Mouse (Mus musculus) forebrain, embryonic 11.5 days (tissue): ENCODE data around the gene Arpc2. TPM values are rescaled to one million over a fixed set of nuclear protein-coding genes. Genes with fewer than 3 reads are reported as not detected.

Source experiments
- ATAC-seq: fragments of 200-750 bp; cut with Nextera tagmentation; replicated peaks from 2 replicates; pipeline ENCODE4 v1.8.0; 2017; ENCODE audit warnings: moderate TSS enrichment; ENCODE audit not compliant: low FRiP score
- DNase-seq: peaks from one replicate; pipeline ENCODE4 v3.0.0-alpha.2; 2017; ENCODE audit warnings: low spot score
- H3K27ac ChIP-seq: fragments of 300-500 bp; sonication (generic); 2 replicates; pipeline ENCODE4 v1.5.1; 2014; ENCODE audit warnings: low read depth, low read length
- H3K27me3 ChIP-seq: fragments of 300-500 bp; sonication (generic); 2 replicates; pipeline ENCODE4 v1.6.1; 2014; ENCODE audit warnings: mild to moderate bottlenecking, low read length, mixed read lengths; ENCODE audit not compliant: control insufficient read depth, insufficient read depth
- H3K36me3 ChIP-seq: fragments of 300-500 bp; sonication (generic); 2 replicates; pipeline ENCODE4 v1.6.1; 2014; ENCODE audit warnings: mild to moderate bottlenecking, low read length, moderate library complexity, mixed read lengths; ENCODE audit not compliant: control insufficient read depth, insufficient read depth
- H3K4me1 ChIP-seq: fragments of 300-500 bp; sonication (generic); replicated peaks from 2 replicates; pipeline ENCODE4 v1.6.1; 2014; ENCODE audit warnings: low read length, mixed read lengths; ENCODE audit not compliant: control insufficient read depth, insufficient read depth
- H3K4me2 ChIP-seq: fragments of 300-500 bp; sonication (generic); 2 replicates; pipeline ENCODE4 v1.6.1; 2014; ENCODE audit warnings: low read depth, mild to moderate bottlenecking, low read length, moderate library complexity, mixed read lengths; ENCODE audit not compliant: severe bottlenecking
- H3K4me3 ChIP-seq: fragments of 300-500 bp; sonication (generic); 2 replicates; pipeline ENCODE4 v1.5.1; 2014; ENCODE audit warnings: low read depth, low read length
- H3K9ac ChIP-seq: fragments of 300-500 bp; sonication (generic); 2 replicates; pipeline ENCODE4 v1.6.1; 2014; ENCODE audit warnings: low read length
- H3K9me3 ChIP-seq: fragments of 300-500 bp; sonication (generic); 2 replicates; pipeline ENCODE4 v1.6.1; 2016; ENCODE audit warnings: low read length, mixed read lengths; ENCODE audit not compliant: control insufficient read depth
- WGBS: fragments of 180-500 bp; shearing (Covaris S2); extraction: QIAGEN DNeasy Blood & Tissue Kit; methylation state at CpG from one replicate; pipeline ENCODE4 v1.1.7; 2014; 5-methylcytosine and 5-hydroxymethylcytosine counted together
- polyA plus RNA-seq: library from polyadenylated mRNA; unstranded; fragments of >200 nt; fragmentation: Nextera tagmentation; extraction: Ambion mirVana; gene quantifications from 2 replicates; pipeline ENCODE4 v1.2.1, GENCODE M21; 2014

Gene Arpc2
- polyA plus RNA-seq, 1 experiment from 2014 or later: 310 TPM

DNA sequence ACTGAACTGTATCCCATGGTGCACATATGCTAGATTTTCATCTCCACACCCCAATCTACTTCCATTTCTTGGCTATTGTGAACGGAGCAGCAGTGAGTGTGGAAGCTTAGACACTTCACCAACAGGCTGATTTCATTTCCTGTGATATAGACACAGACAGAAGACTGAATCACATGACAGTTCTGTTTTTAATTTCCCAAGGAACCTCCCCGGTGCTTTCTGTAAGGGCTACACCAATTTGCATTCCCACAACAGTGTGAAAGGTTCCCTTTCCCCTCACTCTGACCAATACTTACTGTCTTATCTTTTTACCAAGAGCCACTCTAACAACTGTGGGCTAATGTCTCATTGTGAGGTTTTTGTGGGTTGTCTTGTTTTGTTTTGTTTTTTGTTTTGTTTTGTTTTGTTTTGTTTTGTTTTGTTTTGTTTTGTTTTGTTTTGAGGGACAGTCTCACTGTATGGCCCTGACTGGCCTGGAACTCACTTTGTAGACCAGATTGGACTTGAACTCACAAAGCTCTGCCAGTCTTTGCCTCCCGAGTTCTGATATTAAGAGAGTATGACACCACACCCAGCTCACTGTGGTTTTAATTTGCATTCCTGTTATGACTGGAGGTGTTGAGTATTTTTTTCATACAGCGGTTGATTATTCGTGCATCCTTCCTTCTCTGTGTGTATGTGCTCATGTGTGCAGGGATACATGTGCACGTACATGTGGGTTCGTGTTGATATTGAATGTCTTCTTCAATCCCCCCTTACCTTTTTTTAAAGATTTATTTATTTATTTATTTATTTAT lies 34.6 kb upstream of the Arpc2 start:
- Histone ChIP-seq H3K9me3 (no peaks in the 10 kb centered on the region), H3K4me3 (no peak overlapping the region), H3K36me3 (no peaks in the 10 kb centered on the region), H3K4me1 (no peaks in the 10 kb centered on the region), H3K27me3 (no peaks in the 10 kb centered on the region), H3K9ac (no peak overlapping the region), H3K27ac (no peak overlapping the region), H3K4me2 (no peak overlapping the region)
- ATAC-seq: no peak
- no peak for DNase-seq
- 86% methylated on average over 7 of the region's 7 CpGs for WGBS

DNA sequence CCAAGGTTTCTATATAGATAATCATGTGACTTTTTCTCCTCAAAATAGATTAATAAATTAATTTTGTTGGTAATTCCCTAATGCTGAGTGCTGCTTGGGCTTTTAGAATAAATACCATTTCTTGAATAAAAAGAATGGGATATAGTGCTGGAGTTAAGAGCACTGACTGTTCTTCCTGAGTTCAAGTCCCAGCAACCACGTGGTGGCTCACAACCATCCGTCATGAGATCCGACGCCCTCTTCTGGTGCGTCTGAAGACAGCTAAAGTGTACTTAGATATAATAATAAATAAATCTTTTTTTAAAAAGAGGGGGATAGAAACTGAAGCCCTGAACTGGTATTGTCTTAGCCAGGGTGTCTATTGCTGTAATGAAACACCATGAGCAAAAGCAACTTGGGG lies 32.4 kb upstream of the Arpc2 start:
- no peak for DNase-seq
- Histone ChIP-seq H3K27ac (no peak overlapping the region), H3K4me2 (no peak overlapping the region), H3K4me3 (no peak overlapping the region), H3K4me1 (no peaks in the 10 kb centered on the region), H3K27me3 (no peaks in the 10 kb centered on the region), H3K9ac (no peak overlapping the region), H3K9me3 (no peaks in the 10 kb centered on the region), H3K36me3 (no peaks in the 10 kb centered on the region)
- ATAC-seq: no peak
- 68% methylated on average over 5 of the region's 5 CpGs for WGBS

DNA sequence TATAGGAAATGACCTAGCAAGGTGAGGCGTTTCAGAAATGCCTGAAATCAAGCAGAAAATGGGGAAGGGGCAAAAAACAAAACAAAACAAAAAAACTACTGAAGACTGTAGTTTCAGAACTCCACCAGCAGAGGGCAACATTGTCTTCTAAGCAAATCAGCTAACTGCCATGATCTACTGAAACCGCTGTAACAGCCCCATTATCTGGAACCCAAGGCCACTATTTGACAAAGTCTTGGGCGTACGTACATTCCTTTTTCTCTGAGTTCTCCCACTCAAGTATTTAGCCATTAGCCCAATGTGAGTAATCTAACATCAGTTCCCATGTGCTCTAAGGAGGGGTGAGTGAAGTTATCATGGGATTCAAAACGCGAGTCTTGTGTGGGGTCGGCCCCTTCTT lies 30.0 kb upstream of the Arpc2 start:
- Histone ChIP-seq H3K27me3 (no peaks in the 10 kb centered on the region), H3K36me3 (no peaks in the 10 kb centered on the region), H3K27ac (no peak overlapping the region), H3K4me3 (no peak overlapping the region), H3K9me3 (no peaks in the 10 kb centered on the region), H3K4me1 (no peaks in the 10 kb centered on the region), H3K9ac (no peak overlapping the region), H3K4me2 (no peak overlapping the region)
- WGBS: 65% methylated on average over 7 of the region's 7 CpGs
- DNase-seq: no peak
- no peak for ATAC-seq

DNA sequence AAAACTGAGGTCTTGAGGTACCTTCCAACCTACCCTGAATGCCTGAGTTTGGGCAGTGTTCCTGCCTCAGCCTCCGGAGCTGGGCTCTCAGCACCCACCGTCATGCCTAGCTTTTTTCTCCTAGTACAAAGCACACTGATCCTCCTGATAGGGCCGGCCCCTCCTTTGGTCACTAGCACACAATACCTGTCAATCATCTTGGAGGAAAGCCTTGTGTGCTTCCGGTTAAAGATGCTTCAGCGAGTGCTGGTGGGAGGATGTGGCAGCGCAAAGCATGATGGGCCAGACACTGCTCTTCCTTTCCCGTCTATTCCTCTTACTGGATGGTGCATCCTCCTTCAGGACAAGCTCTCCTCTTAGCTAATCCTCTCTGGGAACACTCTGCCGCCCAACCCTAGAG lies 29.2 kb upstream of the Arpc2 start:
- 75% methylated on average over 8 of the region's 8 CpGs for WGBS
- no peak for ATAC-seq

DNA sequence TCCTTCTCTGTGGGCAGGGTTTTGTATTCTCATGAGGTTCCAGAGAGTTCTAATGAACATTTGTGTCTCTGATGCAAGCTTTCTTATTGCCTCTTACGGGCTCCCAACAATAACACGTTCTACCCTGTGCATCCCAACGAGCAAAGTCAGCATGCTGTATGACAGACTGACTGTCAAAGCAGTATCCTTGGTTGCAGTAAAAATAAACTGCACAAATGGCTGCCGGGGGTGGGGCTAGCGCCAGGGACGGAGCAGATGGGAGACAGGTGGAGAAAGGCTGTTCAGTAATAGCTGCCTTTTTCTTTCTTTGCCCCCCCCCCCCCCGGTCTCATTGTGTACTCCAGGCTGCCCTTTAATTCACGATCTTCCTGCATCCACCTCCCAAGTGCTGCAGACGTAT lies 28.0 kb upstream of the Arpc2 start:
- DNase-seq (no peak), ATAC-seq (no peak)
- no peak overlapping the region for H3K9ac ChIP-seq
- no peak overlapping the region for H3K4me3 ChIP-seq
- 73% methylated on average over 9 of the region's 9 CpGs for whole genome bisulfite sequencing
- no peaks in the 10 kb centered on the region for H3K4me1 ChIP-seq
- H3K4me2 ChIP-seq: no peak overlapping the region
- H3K36me3 ChIP-seq: no peaks in the 10 kb centered on the region
- no peaks in the 10 kb centered on the region for H3K9me3 ChIP-seq
- no peak overlapping the region for H3K27ac ChIP-seq
- no peaks in the 10 kb centered on the region for H3K27me3 ChIP-seq

More for the DNA sequence above, 29.2 kb upstream of the Arpc2 start:
- Histone ChIP-seq H3K27me3 (no peaks in the 10 kb centered on the region), H3K36me3 (no peaks in the 10 kb centered on the region), H3K4me3 (no peak overlapping the region), H3K9ac (no peak overlapping the region), H3K4me2 (no peak overlapping the region), H3K4me1 (no peaks in the 10 kb centered on the region), H3K9me3 (no peaks in the 10 kb centered on the region), H3K27ac (no peak overlapping the region)
- no peak for DNase-seq

DNA sequence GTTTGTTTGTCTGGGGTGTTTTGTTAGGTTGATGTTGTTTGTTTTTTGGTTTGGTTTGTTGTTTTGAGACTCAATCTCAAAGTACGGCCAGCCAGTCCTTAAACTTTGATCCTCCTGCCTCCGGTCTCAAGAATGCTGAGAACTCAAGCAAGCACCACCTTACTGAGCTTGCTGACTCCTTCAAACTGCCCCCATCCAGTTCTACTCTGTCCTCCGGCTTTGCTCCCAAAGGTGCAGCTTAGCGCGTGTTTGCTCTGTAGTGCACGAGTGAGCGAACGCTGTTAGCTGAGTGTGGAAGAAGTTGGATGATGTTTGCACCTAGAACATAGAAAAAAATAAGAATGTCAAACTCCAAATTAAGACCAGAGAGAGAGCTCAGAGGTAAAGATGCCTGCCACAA lies 26.9 kb upstream of the Arpc2 start:
- Histone ChIP-seq H3K4me1 (no peaks in the 10 kb centered on the region), H3K9me3 (no peaks in the 10 kb centered on the region), H3K9ac (no peak overlapping the region), H3K36me3 (no peaks in the 10 kb centered on the region), H3K27me3 (no peaks in the 10 kb centered on the region), H3K4me3 (no peak overlapping the region), H3K4me2 (no peak overlapping the region), H3K27ac (no peak overlapping the region)
- DNase-seq (no peak), ATAC-seq (no peak)
- 92% methylated on average over 8 of the region's 8 CpGs for WGBS

DNA sequence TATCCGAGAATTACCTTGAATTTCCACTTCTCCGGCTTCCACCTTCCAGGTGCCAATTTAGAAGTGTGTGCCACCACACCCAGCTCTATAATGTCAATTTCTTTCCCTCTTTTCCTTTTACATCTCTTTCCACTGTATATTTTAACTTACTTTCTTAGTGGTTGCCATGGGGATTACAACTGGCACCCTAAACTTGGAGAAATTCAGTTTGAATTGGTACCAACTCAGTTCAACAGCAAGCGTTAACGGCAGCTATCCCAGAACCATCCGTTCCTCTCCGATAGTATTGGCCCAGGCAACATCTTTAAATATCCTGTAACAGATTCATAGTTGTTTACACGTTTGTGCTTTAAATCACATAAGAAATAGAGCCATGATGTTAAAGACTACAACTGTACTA lies 16.0 kb upstream of the Arpc2 start:
- Histone ChIP-seq H3K4me1 (no peaks in the 10 kb centered on the region), H3K9me3 (no peaks in the 10 kb centered on the region), H3K27me3 (no peaks in the 10 kb centered on the region), H3K4me2 (no peak overlapping the region), H3K36me3 (no peaks in the 10 kb centered on the region), H3K9ac (no peak overlapping the region), H3K4me3 (no peak overlapping the region), H3K27ac (no peak overlapping the region)
- WGBS: 89% methylated on average over 7 of the region's 7 CpGs
- ATAC-seq: no peak
- DNase-seq: no peak

DNA sequence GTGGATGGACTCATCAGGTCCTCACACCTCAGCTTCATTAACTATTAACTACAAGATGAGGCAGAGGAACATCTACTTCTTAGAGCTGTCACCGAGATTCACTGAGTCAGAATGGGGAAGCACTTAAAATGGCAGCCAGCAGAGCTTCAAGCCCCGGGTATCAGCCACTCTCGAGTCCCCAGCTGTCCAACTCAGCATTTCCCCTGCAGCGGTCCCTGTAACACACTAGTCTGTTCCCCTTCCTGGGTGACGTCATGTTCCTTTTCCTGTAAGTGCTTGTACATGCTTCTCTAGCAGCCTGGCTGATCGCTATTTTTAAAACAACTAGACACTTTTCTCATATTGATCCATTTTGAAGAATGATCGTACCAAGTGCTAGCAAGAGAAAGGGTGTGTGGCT lies 8.6 kb upstream of the Arpc2 start:
- Histone ChIP-seq H3K4me3 (no peak overlapping the region), H3K27ac (no peak overlapping the region), H3K4me1 (no peaks in the 10 kb centered on the region), H3K27me3 (no peaks in the 10 kb centered on the region), H3K36me3 (no peaks in the 10 kb centered on the region), H3K9ac (no peak overlapping the region), H3K9me3 (no peaks in the 10 kb centered on the region), H3K4me2 (no peak overlapping the region)
- ATAC-seq: no peak
- no peak for DNase-seq
- 87% methylated on average over 7 of the region's 7 CpGs for WGBS

DNA sequence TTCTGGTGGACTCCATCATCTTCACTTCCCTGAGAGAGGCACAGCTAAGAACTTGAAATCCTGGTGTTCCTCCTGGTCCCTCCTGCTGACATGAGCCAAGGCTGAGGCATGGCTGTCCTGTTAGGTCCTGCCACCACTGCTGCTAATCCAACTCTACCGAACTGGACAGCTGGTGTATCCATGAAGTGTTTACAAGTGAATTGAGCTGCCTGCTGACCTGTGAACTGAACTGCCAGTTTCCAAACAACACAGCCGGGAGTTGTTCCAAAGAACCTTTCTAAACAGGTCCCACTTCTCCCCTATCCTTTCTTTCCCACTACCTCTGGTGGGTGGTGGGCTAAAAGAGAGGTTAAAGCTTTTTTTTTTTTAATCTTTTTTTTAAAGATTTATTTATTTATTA lies 5.9 kb upstream of the Arpc2 start:
- H3K4me2 ChIP-seq: no peak overlapping the region
- no peak overlapping the region for H3K4me3 ChIP-seq
- no peak for DNase-seq

More for the DNA sequence above, 5.9 kb upstream of the Arpc2 start:
- H3K9me3 ChIP-seq: no peaks in the 10 kb centered on the region
- H3K27ac ChIP-seq: no peak overlapping the region
- no peaks in the 10 kb centered on the region for H3K4me1 ChIP-seq
- no peak for ATAC-seq
- H3K27me3 ChIP-seq: no peaks in the 10 kb centered on the region
- H3K36me3 ChIP-seq: no peaks in the 10 kb centered on the region
- H3K9ac ChIP-seq: no peak overlapping the region
- 69% methylated on average over 2 of the region's 2 CpGs for WGBS
